Mouse (Mus musculus) cortical plate, adult 2 months (tissue): ENCODE data around the gene Ptprh. TPM values are rescaled to one million over a fixed set of nuclear protein-coding genes. Genes with fewer than 3 reads are reported as not detected.
A peak's percentile ranks its signal among the peaks of the same experiment; 100 is the strongest.

Source experiments
- H3K27ac ChIP-seq: fragments of 200-500 bp; 2 replicates; pipeline ENCODE4 v1.5.1; 2012; ENCODE audit warnings: low read length, control low read depth, inconsistent platforms; ENCODE audit not compliant: insufficient read depth
- H3K4me1 ChIP-seq: fragments of 200-500 bp; 2 replicates; pipeline ENCODE4 v1.6.1; 2011; ENCODE audit warnings: low read length; ENCODE audit not compliant: control insufficient read depth, insufficient read depth
- H3K4me3 ChIP-seq: fragments of 200-500 bp; 2 replicates; pipeline ENCODE4 v1.5.1; 2011; ENCODE audit warnings: mild to moderate bottlenecking, low read length, control low read depth; ENCODE audit not compliant: insufficient read depth
- CTCF ChIP-seq: fragments of 200-500 bp; IDR thresholded peaks from 2 replicates; pipeline ENCODE4 v1.5.1; 2011; ENCODE audit warnings: mild to moderate bottlenecking, control low read depth, low read length; ENCODE audit not compliant: insufficient read depth; ENCODE audit errors: extremely low read depth
- POLR2A ChIP-seq: fragments of 200-500 bp; IDR thresholded peaks from 2 replicates; pipeline ENCODE4 v1.6.1; 2011; ENCODE audit warnings: mild to moderate bottlenecking, low read length, control low read depth; ENCODE audit not compliant: insufficient read depth; ENCODE audit errors: extremely low read depth
- polyA plus RNA-seq: library from polyadenylated mRNA; depleted of rRNA; stranded (reverse); fragments of >200 nt; gene quantifications from 2 replicates; pipeline ENCODE4 v1.2.3, GENCODE M21; 2012

Ptprh gene
- polyA plus RNA-seq, 1 experiment: 1.0 TPM

DNA sequence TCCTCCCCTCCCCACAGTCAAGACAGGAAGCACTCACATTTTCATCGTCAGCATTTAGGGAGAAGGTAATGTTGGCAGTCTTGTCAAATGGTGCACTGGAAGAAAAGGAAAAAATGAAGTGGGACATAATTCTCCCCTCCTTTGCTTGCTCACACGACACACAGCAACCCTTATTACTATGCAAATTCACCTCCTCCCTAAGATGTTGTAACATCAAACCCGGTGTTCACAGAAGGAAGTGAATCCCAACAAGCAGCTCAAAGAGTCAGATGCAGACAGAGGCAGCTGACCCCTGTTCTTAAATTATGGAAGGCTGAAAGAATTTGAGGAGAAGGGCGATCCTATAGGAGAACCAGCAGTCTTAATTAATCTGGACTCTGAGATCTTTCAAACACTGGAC, 32.3 kb upstream of the Ptprh start:
- no peak overlapping the region for H3K27ac ChIP-seq
- TF ChIP-seq POLR2A: no peak
- TF ChIP-seq CTCF: no peak
- no peak overlapping the region for H3K4me3 ChIP-seq
- H3K4me1 ChIP-seq: no peaks in the 10 kb centered on the region

DNA sequence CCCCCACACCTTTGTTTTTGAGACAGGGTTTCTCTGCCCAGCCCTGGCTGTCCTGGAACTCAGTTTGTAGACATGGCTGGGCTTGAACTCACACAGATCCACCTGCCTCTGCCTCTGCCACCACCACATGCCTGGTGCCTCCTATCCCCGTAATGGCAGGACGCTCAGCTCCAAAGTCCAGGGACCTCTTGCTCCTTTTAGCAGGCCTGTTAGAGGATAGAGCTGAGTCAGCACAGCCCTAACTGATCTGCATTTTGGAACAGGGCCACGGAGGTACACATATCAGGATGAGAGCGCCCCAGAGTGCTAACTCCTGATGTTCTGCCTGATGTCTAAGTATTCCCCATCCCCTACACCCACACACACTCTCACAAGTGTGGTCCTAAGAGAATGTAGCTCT, 27.2 kb upstream of the Ptprh start, which contains the start of gene Tmem86b:
Tmem86b (minus strand) TSS at position 392 of the 400 bp plus-strand sequence.
- H3K4me1 ChIP-seq: no peaks in the 10 kb centered on the region
- no peak within 1 kb of the TSS for H3K4me3 ChIP-seq
- no peak within 1 kb of the TSS for H3K27ac ChIP-seq
- TF ChIP-seq POLR2A: no peak
- no peak for TF ChIP-seq CTCF

- no peak for TF ChIP-seq CTCF
- no peak for TF ChIP-seq POLR2A
- H3K4me1 ChIP-seq: no peaks in the 10 kb centered on the region
- no peak overlapping the region for H3K27ac ChIP-seq
- no peak overlapping the region for H3K4me3 ChIP-seq
Observed at GRCm38 (mm10) chr7:4630198-4630597, 26.4 kb upstream of the Ptprh start.

DNA sequence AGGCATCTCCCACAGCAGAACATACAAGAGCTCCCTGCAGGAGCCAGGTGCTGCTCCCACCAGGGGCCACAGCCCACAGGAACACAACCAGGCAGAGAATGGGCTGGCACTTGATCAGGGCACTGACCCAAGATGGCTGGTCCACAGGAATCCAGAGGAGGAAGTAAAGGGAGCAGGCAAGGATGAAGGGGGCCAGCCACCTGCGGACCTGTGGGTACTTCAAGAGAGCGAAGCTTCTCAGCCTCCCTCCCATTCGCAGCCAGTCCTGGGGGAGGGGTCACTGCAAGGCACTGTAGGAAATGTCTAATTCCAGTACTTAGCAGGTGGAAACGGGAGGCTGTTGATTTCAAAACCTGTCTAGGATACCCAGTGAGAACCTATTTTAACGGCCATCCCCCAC, 25.7 kb upstream of the Ptprh start:
- Histone ChIP-seq H3K27ac (no peak overlapping the region), H3K4me1 (no peaks in the 10 kb centered on the region), H3K4me3 (no peak overlapping the region)
- no peak for TF ChIP-seq CTCF
- TF ChIP-seq POLR2A: no peak

GRCm38 (mm10) chr7:4625928-4626327, 22.1 kb upstream of the Ptprh start:
- no peak overlapping the region for H3K27ac ChIP-seq
- H3K4me1 ChIP-seq: no peaks in the 10 kb centered on the region
- no peak overlapping the region for H3K4me3 ChIP-seq
- no peak for TF ChIP-seq POLR2A

DNA sequence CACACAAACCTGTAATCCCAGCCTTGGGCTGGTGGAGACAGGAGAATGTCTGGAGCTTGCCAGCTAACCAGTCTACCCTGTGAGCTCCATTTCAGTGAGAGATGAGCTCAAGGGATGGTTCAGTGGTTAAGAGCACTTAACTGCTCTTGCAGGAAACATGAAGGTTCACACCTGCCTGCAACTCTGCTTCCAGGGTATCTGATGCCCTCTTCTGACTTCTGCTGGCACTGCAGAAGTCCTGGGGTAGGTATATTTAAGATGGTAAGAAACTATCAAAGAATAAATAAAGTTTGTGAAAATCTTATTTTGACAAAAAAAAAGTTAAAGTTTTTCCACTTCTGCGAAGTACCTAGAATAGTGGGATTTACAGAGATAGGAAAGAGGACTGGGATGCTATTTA, 20.5 kb upstream of the Ptprh start:
- no peaks in the 10 kb centered on the region for H3K4me1 ChIP-seq
- no peak overlapping the region for H3K4me3 ChIP-seq
- H3K27ac ChIP-seq: no peak overlapping the region
- TF ChIP-seq POLR2A (no peak), CTCF (peak; percentile 11; the same call in 1 of the 2 replicates)

GRCm38 (mm10) chr7:4623544-4624189, 19.8 kb upstream of the Ptprh start:
- no peak overlapping the region for H3K4me3 ChIP-seq
- H3K4me1 ChIP-seq: no peaks in the 10 kb centered on the region
- no peak overlapping the region for H3K27ac ChIP-seq
- peak; percentile 47; the same call in 1 of the 2 replicates for TF ChIP-seq CTCF
- no peak for TF ChIP-seq POLR2A

GRCm38 (mm10) chr7:4619979-4620378, 16.1 kb upstream of the Ptprh start:
- Histone ChIP-seq H3K4me1 (no peaks in the 10 kb centered on the region), H3K27ac (no peak overlapping the region), H3K4me3 (no peak overlapping the region)
- TF ChIP-seq POLR2A: no peak
- TF ChIP-seq CTCF: no peak

DNA sequence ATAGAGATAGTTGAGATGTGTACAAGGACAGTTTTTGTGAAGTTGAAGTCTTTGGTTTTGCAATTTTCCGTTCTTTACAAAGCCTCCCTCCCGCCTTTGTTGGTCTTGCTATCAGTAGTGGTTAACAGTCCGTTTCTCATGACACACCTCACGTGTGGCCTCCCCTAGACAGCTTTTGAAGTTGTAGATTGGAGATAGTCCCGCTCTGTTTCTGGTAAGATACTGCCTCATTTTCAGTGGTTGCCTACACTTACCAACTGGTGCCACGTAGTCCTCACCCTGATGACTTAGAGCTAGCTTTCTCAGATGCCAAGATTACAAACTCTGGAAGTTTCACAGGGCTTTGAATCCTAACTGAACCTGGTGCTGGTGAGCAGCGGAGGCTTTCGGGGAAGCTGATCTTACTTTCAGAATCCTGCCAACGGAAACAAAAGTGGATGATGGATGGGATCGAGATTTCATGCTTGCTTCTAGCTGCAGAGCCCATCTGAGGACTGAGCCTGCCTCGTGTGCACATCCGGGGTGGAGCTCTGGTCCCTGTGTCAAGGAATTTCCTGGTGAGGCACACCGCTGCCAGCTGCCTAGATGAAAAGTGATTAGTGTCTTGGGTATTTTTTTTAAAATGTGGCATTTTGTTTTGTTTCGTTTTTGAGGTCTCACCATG, 10.0 kb upstream of the Ptprh start:
- H3K4me1 ChIP-seq: no peaks in the 10 kb centered on the region
- no peak overlapping the region for H3K27ac ChIP-seq
- TF ChIP-seq CTCF: no peak
- no peak for TF ChIP-seq POLR2A
- H3K4me3 ChIP-seq: no peak overlapping the region

DNA sequence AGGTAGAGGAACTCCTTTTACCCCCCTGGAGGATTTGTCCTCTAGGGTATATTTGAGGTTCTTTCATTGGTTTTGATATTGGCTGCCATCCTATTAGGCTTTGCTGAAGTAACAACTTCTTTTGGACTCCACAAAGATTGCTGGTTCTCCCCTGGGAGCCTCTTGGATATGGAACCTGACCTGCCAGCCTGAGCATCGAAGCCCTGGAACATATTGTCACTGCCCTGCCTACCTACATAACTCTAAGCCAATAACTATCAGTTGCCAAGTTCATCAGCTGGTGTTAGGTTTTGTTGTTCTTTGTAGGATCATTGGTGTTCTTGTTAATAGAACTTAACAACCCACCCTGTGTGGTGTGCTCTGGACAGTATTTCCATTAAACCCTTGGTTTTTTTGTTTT, 9.1 kb upstream of the Ptprh start:
- Histone ChIP-seq H3K4me3 (no peak overlapping the region), H3K27ac (no peak overlapping the region), H3K4me1 (no peaks in the 10 kb centered on the region)
- TF ChIP-seq CTCF (no peak), POLR2A (no peak)
